Mouse (Mus musculus) spleen, adult 2 months (tissue): ENCODE measurements around the gene Cttnbp2. TPM values are rescaled to one million over a fixed set of nuclear protein-coding genes. Genes with fewer than 3 reads are reported as not detected.

Source experiments
- DNase-seq, 2 experiments: peaks; one replicate each; pipeline versions ENCODE4 v3.0.0 to v3.0.0-alpha.2; 2012 to 2021; ENCODE audit warnings: low spot score in 2 of 2, low read depth in 1 of 2
- H3K27ac ChIP-seq: fragments of 200-500 bp; 2 replicates; pipeline ENCODE4 v1.5.1; 2012; ENCODE audit warnings: low read length, inconsistent platforms; ENCODE audit not compliant: insufficient read depth
- H3K27me3 ChIP-seq: fragments of 200-500 bp; 2 replicates; pipeline ENCODE4 v1.6.1; 2012; ENCODE audit warnings: mild to moderate bottlenecking, moderate library complexity, low read length, inconsistent platforms; ENCODE audit not compliant: control insufficient read depth, insufficient read depth
- H3K36me3 ChIP-seq: fragments of 200-500 bp; 2 replicates; pipeline ENCODE4 v1.6.1; 2012; ENCODE audit warnings: mild to moderate bottlenecking, low read length, inconsistent platforms; ENCODE audit not compliant: control insufficient read depth, insufficient read depth
- H3K4me1 ChIP-seq: fragments of 200-500 bp; 2 replicates; pipeline ENCODE4 v1.6.1; 2011; ENCODE audit warnings: inconsistent platforms; ENCODE audit not compliant: control insufficient read depth, insufficient read depth, insufficient read length
- H3K4me3 ChIP-seq: fragments of 200-500 bp; 2 replicates; pipeline ENCODE4 v1.5.1; 2011; ENCODE audit warnings: mild to moderate bottlenecking, inconsistent platforms; ENCODE audit not compliant: insufficient read depth, insufficient read length; ENCODE audit errors: extremely low read depth
- CTCF ChIP-seq: fragments of 200-500 bp; IDR thresholded peaks from 2 replicates; pipeline ENCODE4 v1.5.1; 2011; ENCODE audit warnings: mild to moderate bottlenecking, inconsistent platforms; ENCODE audit not compliant: insufficient read depth, insufficient read length, insufficient replicate concordance; ENCODE audit errors: extremely low read depth
- POLR2A ChIP-seq: fragments of 200-500 bp; IDR thresholded peaks from 2 replicates; pipeline ENCODE4 v1.6.1; 2011; ENCODE audit warnings: low read depth, low read length, inconsistent platforms
- WGBS: fragments of 180-500 bp; shearing (Covaris S2); methylation state at CpG from one replicate; pipeline ENCODE4 v1.1.7; 2018; 5-methylcytosine and 5-hydroxymethylcytosine counted together
- polyA plus RNA-seq: library from polyadenylated mRNA; depleted of rRNA; stranded (reverse); fragments of >200 nt; gene quantifications from 2 replicates; pipeline ENCODE4 v1.2.3, GENCODE M21; 2012

The Cttnbp2 gene
- polyA plus RNA-seq, 1 experiment = 0.70 TPM

DNA sequence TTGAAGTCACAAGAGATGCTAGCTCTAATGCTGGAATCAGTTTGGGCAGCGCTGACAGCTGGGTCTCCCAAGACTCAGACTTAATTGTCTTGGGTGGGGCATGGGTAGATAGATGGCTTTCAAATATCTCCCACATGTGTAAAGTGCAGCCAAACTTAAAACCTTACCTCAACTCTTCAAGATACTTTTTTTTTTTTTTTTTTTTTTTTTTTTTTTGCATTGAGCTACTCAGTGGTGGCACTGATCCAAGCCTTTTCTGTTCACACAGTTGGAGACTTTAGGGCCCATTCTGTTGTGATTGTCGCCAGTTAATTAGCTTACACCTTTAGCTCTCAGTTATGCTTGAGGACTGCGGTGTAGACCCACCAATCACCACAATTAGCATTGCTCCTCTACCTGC is 145.6 kb downstream of the Cttnbp2 start:
- WGBS = 91% methylated on average over 3 of the region's 3 CpGs
- TF ChIP-seq POLR2A = no peak
- TF ChIP-seq CTCF = no peak

DNA sequence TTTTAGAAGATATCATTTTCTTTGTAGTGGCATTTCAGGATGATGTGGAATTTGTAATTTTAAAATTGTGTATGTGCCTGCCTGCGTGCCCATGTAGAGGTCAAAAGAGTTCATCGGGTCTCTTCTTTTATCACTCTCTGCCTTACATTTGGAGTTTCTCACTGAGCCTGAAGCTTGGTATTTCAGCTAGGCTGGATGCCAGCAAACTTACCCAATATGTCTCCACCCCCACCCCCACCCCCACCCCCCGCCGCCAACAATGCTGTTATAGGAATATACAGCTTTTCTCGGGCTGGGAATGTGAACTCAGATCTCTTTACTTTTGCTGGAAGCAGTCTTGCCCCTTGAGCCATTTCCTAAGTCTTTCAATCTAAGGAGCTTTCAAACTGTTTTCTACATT is 152.4 kb downstream of the Cttnbp2 start:
- H3K36me3 ChIP-seq = no peaks in the 10 kb centered on the region

More for the DNA sequence above, 145.6 kb downstream of the Cttnbp2 start:
- Histone ChIP-seq H3K4me3 (no peak overlapping the region), H3K27ac (no peak overlapping the region), H3K4me1 (no peaks in the 10 kb centered on the region), H3K36me3 (no peaks in the 10 kb centered on the region), H3K27me3 (no peaks in the 10 kb centered on the region; the same call in 1 of the 2 replicates)
- no peak for DNase-seq

DNA sequence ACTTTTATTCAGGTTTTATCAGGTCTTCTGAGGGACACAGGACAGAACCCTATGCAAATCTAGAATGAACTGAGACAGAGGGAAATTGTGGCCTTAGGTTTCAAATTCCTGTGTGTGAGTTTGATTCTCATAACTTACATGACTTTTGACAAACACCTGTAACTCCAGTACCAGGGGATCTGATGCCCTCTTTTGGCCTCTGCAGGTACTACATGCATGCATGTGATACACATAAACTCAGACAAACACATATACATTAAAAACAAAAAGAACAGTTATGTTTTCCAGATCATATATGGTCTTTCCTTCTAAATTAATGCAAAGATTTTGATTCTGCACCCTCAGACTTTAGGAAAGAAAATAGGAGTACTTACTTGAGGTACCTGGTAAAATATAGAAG is 153.7 kb downstream of the Cttnbp2 start:
- no peak for TF ChIP-seq CTCF
- TF ChIP-seq POLR2A = no peak
- H3K4me1 ChIP-seq = no peaks in the 10 kb centered on the region
- no peak overlapping the region for H3K27ac ChIP-seq
- H3K27me3 ChIP-seq = no peaks in the 10 kb centered on the region
- H3K36me3 ChIP-seq = no peaks in the 10 kb centered on the region
- H3K4me3 ChIP-seq = no peak overlapping the region
- DNase-seq = no peak

More for the DNA sequence above, 152.4 kb downstream of the Cttnbp2 start:
- TF ChIP-seq POLR2A (no peak), CTCF (no peak)
- Histone ChIP-seq H3K4me1 (no peaks in the 10 kb centered on the region), H3K4me3 (no peak overlapping the region), H3K27me3 (no peaks in the 10 kb centered on the region), H3K27ac (no peak overlapping the region)
- 88% methylated on average over 5 of the region's 5 CpGs for WGBS
- DNase-seq = no peak

DNA sequence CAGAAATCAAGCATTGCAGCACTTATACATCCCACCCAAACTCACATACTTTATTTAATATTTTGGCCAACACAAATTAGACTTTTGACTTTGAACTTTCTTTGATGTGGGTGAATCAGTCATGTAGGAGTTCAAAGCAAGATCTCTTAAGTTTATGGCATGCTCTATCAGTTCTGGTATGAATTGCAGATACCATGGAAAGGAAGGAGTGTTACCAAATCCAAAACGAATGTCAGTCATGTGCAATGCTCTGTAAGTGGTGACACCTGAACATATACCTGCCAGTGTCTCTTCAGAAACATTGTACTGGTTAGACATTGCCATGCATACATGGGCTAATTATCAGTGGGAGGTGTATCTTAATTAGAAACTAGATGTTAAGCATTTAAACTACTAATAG is 154.5 kb downstream of the Cttnbp2 start:
- TF ChIP-seq POLR2A = no peak
- TF ChIP-seq CTCF = no peak
- WGBS = 78% methylated on average over 1 of the region's 1 CpGs
- Histone ChIP-seq H3K4me1 (no peaks in the 10 kb centered on the region), H3K4me3 (no peak overlapping the region), H3K27ac (no peak overlapping the region), H3K27me3 (no peaks in the 10 kb centered on the region), H3K36me3 (no peaks in the 10 kb centered on the region)
- no peak for DNase-seq

DNA sequence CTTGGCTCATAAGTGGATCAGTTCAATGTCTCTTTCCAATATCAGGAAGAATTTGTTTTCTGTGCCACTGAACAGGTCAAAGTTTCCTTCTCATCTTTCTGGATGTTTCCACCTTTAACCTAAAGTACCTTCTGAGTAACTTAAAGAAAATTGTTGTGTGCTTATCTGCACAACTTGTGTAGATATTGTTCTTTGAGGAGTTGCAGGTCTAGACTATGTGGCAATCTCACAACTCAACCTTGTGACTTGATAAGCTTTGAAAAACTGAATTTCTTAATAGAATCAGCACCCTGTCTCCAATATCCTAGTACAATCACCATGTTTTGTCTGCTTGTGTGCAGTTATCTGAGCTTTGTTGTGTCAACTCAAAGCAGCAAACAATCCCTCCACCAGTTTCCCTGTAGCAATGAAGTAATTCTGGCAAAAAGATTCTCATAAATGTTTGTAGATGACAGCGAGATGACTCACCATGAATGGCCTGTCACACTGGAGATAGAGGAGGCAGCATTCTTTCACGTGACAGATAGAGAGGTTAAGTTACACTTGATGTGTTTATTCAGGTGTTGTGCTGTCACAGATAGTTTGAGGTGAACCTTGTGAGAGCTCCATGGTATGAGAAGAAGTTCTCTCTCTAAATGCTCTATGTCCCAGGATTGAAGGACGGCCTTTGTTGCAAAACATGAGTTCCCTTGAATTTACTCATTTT is 165.3 kb downstream of the Cttnbp2 start:
- H3K27ac ChIP-seq = no peak overlapping the region
- WGBS = 82% methylated on average over 3 of the region's 3 CpGs

DNA sequence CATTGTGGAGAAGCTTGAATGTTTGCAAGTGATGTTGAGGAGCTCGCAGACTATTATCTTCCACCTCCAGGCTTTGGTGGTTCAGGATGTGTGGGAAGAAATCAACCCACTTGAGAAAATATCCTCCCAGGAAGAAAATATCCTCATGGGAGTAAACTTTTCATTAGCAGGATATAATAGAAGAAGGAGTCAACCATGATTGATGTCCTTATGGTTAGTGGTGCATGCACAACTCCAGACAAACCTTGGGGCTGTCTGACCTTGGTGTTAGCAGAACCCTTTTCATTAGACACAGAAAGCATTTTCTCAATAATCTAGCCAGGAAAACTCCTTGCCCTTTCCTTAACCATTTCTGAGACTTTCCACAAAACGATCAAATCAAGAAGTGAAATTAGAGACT is 170.4 kb downstream of the Cttnbp2 start:
- H3K36me3 ChIP-seq = no peaks in the 10 kb centered on the region
- TF ChIP-seq POLR2A = no peak
- TF ChIP-seq CTCF = no peak
- no peaks in the 10 kb centered on the region for H3K4me1 ChIP-seq
- H3K4me3 ChIP-seq = no peak overlapping the region
- H3K27ac ChIP-seq = no peak overlapping the region
- no peaks in the 10 kb centered on the region for H3K27me3 ChIP-seq
- WGBS = 79% methylated on average over 2 of the region's 2 CpGs
- no peak for DNase-seq

More for the DNA sequence above, 165.3 kb downstream of the Cttnbp2 start:
- Histone ChIP-seq H3K4me3 (no peak overlapping the region), H3K4me1 (no peaks in the 10 kb centered on the region), H3K27me3 (no peaks in the 10 kb centered on the region), H3K36me3 (no peaks in the 10 kb centered on the region)
- DNase-seq = no peak
- TF ChIP-seq POLR2A = no peak
- TF ChIP-seq CTCF = no peak

DNA sequence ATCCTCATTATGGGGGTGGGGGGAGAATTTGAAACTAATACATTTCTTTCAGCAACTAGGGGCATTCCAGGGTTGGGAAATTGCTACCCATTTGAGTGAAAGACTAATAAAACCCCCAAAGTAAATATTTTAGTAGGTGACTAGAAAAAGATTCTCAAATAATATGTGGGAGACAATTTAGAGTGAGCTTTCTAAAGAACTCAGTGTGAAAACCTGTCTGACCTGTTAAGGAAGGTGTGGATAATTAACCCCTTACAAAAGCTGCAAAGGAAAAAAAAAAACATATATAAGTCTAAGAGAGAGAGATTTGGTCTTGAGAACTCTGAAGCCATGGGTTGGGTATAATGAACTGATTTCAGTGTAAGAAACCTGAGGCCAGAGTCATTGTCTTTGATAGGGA is 176.3 kb downstream of the Cttnbp2 start:
- Histone ChIP-seq H3K4me3 (no peak overlapping the region), H3K27ac (no peak overlapping the region), H3K4me1 (no peaks in the 10 kb centered on the region), H3K36me3 (no peaks in the 10 kb centered on the region), H3K27me3 (no peaks in the 10 kb centered on the region)
- DNase-seq = no peak
- no peak for TF ChIP-seq POLR2A
- TF ChIP-seq CTCF = no peak
